Mouse (Mus musculus): ENCODE data around the gene Cyp2w1. TPM values are rescaled to one million over a fixed set of nuclear protein-coding genes. Genes with fewer than 3 reads are reported as not detected.

Gene Cyp2w1
- total and polyA plus RNA-seq, 2 experiments: not detected

GRCm38 (mm10) chr5:139344021-139344686 lies 8.3 kb upstream of the Cyp2w1 start:
- Histone ChIP-seq H3K4me3 (ENCODE audit: insufficient read depth, low read depth, low read length) (peak overlapping the region; percentile 87), H3K4me1 (ENCODE audit: control insufficient read depth, insufficient read depth, low read length) (peaks cover 17% of the 10 kb centered on the region), H3K79me2 (ENCODE audit: control insufficient read depth, insufficient read depth, low read length) (peaks cover 9% of the 10 kb centered on the region; the same call in 1 of the 2 replicates), H3K27ac (replicated peaks; ENCODE audit: insufficient read depth, low read depth, low read length) (peak overlapping the region; percentile 87), H3K27me3 (ENCODE audit: control insufficient read depth, insufficient read depth, low read length) (no peaks in the 10 kb centered on the region), H3K9ac (ENCODE audit: low read depth, low read length) (peak overlapping the region; percentile 94), H3K36me3 (ENCODE audit: control insufficient read depth, insufficient read depth, low read length) (peaks cover 9% of the 10 kb centered on the region; the same call in 1 of the 2 replicates)
- DNase-seq (ENCODE audit: extremely low read depth, low read depth, low spot score): peak; percentile 85
- 4% methylated on average over 12 of the region's 12 CpGs for WGBS
- TF ChIP-seq CTCF (IDR thresholded peaks at IDR 0.05; ENCODE audit: low read depth, low read length) (peak; percentile 94), POLR2A (IDR thresholded peaks at IDR 0.05; ENCODE audit: extremely low read depth, insufficient read depth, low read length) (no peak)

GRCm38 (mm10) chr5:139344687-139345363 lies 7.6 kb upstream of the Cyp2w1 start:
- peaks cover 17% of the 10 kb centered on the region for H3K4me1 ChIP-seq (ENCODE audit: control insufficient read depth, insufficient read depth, low read length)
- DNase-seq (ENCODE audit: extremely low read depth, low read depth, low spot score): peak; percentile 87
- H3K79me2 ChIP-seq (ENCODE audit: control insufficient read depth, insufficient read depth, low read length): peaks cover 9% of the 10 kb centered on the region; the same call in 1 of the 2 replicates
- H3K9ac ChIP-seq (ENCODE audit: low read depth, low read length): peak overlapping the region; percentile 94
- under 1% methylated on average over 33 of the region's 33 CpGs for WGBS
- H3K4me3 ChIP-seq (ENCODE audit: insufficient read depth, low read depth, low read length): peak overlapping the region; percentile 87
- H3K27ac ChIP-seq (replicated peaks; ENCODE audit: insufficient read depth, low read depth, low read length): peak overlapping the region; percentile 87
- no peaks in the 10 kb centered on the region for H3K27me3 ChIP-seq (ENCODE audit: control insufficient read depth, insufficient read depth, low read length)
- H3K36me3 ChIP-seq (ENCODE audit: control insufficient read depth, insufficient read depth, low read length): peaks cover 9% of the 10 kb centered on the region; the same call in 1 of the 2 replicates
- peak; percentile 78 for TF ChIP-seq POLR2A (IDR thresholded peaks at IDR 0.05; ENCODE audit: extremely low read depth, insufficient read depth, low read length)
- no peak for TF ChIP-seq CTCF (IDR thresholded peaks at IDR 0.05; ENCODE audit: low read depth, low read length)

GRCm38 (mm10) chr5:139345364-139345714 lies 7.1 kb upstream of the Cyp2w1 start:
- no peak overlapping the region for H3K4me3 ChIP-seq (ENCODE audit: insufficient read depth, low read depth, low read length)
- H3K79me2 ChIP-seq (ENCODE audit: control insufficient read depth, insufficient read depth, low read length): peaks cover 9% of the 10 kb centered on the region; the same call in 1 of the 2 replicates
- no peaks in the 10 kb centered on the region for H3K27me3 ChIP-seq (ENCODE audit: control insufficient read depth, insufficient read depth, low read length)
- H3K36me3 ChIP-seq (ENCODE audit: control insufficient read depth, insufficient read depth, low read length): peaks cover 9% of the 10 kb centered on the region; the same call in 1 of the 2 replicates
- peak overlapping the region; percentile 49 for H3K27ac ChIP-seq (replicated peaks; ENCODE audit: insufficient read depth, low read depth, low read length)
- 5% methylated on average over 5 of the region's 5 CpGs for WGBS
- peaks cover 17% of the 10 kb centered on the region for H3K4me1 ChIP-seq (ENCODE audit: control insufficient read depth, insufficient read depth, low read length)
- TF ChIP-seq CTCF (IDR thresholded peaks at IDR 0.05; ENCODE audit: low read depth, low read length): no peak
- TF ChIP-seq POLR2A (IDR thresholded peaks at IDR 0.05; ENCODE audit: extremely low read depth, insufficient read depth, low read length): no peak
- no peak for DNase-seq (ENCODE audit: extremely low read depth, low read depth, low spot score)
- peak overlapping the region; percentile 40; the same call in 1 of the 2 replicates for H3K9ac ChIP-seq (ENCODE audit: low read depth, low read length)

DNA sequence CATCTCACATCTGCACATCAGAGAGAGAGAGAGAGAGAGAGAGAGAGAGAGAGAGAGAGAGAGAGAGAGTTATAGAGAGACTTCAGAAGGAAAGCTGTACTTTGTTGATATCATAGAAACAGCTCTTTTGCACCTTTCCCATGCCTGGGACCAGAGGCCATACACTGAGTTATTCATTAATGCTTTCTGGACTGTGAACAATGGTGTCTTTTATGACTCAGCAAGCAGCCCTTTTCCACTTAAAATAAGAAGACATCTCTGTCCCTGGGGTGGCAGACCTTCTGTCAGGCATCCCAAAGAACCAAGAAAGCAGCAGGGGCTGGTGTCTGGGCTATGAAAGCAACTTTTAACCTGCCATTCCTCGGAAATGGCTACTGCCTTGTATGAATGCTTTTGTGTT lies 5.2 kb upstream of the Cyp2w1 start:
- peaks cover 17% of the 10 kb centered on the region for H3K4me1 ChIP-seq (ENCODE audit: control insufficient read depth, insufficient read depth, low read length)
- H3K27me3 ChIP-seq (ENCODE audit: control insufficient read depth, insufficient read depth, low read length): no peaks in the 10 kb centered on the region
- WGBS: 37% methylated on average over 1 of the region's 1 CpGs
- H3K36me3 ChIP-seq (ENCODE audit: control insufficient read depth, insufficient read depth, low read length): peaks cover 4% of the 10 kb centered on the region; the same call in 1 of the 2 replicates
- TF ChIP-seq CTCF (IDR thresholded peaks at IDR 0.05; ENCODE audit: low read depth, low read length) (no peak), POLR2A (IDR thresholded peaks at IDR 0.05; ENCODE audit: extremely low read depth, insufficient read depth, low read length) (no peak)
- no peak overlapping the region for H3K9ac ChIP-seq (ENCODE audit: low read depth, low read length)
- no peak overlapping the region for H3K4me3 ChIP-seq (ENCODE audit: insufficient read depth, low read depth, low read length)
- H3K27ac ChIP-seq (replicated peaks; ENCODE audit: insufficient read depth, low read depth, low read length): peak overlapping the region; percentile 89
- H3K79me2 ChIP-seq (ENCODE audit: control insufficient read depth, insufficient read depth, low read length): peaks cover 5% of the 10 kb centered on the region; the same call in 1 of the 2 replicates
- DNase-seq (ENCODE audit: extremely low read depth, low read depth, low spot score): peak; percentile 87

GRCm38 (mm10) chr5:139349713-139350112 lies 2.7 kb upstream of the Cyp2w1 start:
- no peak for DNase-seq (ENCODE audit: extremely low read depth, low read depth, low spot score)
- Histone ChIP-seq H3K27me3 (ENCODE audit: control insufficient read depth, insufficient read depth, low read length) (no peaks in the 10 kb centered on the region), H3K27ac (replicated peaks; ENCODE audit: insufficient read depth, low read depth, low read length) (no peak overlapping the region), H3K9ac (ENCODE audit: low read depth, low read length) (no peak overlapping the region), H3K79me2 (ENCODE audit: control insufficient read depth, insufficient read depth, low read length) (peaks cover 2% of the 10 kb centered on the region; the same call in 1 of the 2 replicates), H3K36me3 (ENCODE audit: control insufficient read depth, insufficient read depth, low read length) (no peaks in the 10 kb centered on the region), H3K4me3 (ENCODE audit: insufficient read depth, low read depth, low read length) (no peak overlapping the region), H3K4me1 (ENCODE audit: control insufficient read depth, insufficient read depth, low read length) (peaks cover 14% of the 10 kb centered on the region)
- 95% methylated on average over 6 of the region's 6 CpGs for WGBS
- TF ChIP-seq POLR2A (IDR thresholded peaks at IDR 0.05; ENCODE audit: extremely low read depth, insufficient read depth, low read length) (no peak), CTCF (IDR thresholded peaks at IDR 0.05; ENCODE audit: low read depth, low read length) (no peak)

Data from liver, adult 2 months (tissue).